Mouse (Mus musculus): ENCODE results near the gene Prss38.

Gene Prss38

DNA sequence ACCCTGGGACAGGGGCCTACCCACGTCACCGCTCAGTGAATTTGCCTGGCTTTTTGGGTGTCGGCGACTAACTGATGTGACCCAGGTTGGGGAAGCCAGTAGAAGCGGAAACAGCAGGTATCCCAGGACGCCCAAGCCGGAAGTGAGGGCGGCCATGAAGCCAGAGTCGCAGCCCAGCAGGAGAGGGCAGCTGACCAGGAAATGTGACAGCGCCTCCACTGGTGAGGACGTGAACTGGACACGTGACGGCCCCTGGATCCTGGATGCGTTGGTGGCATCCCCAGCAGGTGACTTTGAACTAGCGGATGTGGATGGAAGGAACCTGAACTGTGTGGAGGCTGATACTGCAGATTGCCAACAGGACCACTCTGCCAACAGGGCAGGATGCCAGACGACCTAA, at the start of gene Prss38:
Gene Prss38, minus strand, starts transcription at position 183 of the 400 bp plus-strand sequence.
- no peak for DNase-seq (ENCODE audit: low read depth)

DNA sequence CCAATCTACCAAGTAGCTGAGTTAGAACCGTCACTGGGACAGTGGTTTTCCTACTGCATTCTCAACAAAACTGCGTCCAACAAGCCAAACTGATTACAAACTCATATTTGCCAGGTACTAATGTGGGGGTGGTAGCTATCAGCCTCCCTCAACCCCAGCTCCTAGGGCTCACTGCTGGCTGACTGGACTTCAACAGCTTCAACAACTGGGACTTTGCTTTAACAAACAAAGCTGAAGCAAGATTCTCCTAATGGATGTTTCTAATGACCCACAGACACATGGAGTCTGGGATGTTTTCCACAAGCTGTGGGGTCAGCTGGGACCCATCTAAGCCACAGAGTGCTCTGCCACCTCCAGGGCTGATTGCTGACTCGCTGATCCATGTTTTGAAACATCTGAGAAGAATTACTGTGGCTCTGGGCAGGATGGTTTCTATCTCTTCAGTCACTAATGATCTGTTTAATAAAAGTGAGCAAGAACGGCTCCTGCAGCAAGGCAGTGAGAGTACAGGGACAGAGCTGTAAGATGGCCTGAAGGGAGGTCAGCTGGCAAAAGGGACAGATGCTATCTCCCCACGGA, 47.6 kb upstream of the Prss38 start:
- no peak for DNase-seq (ENCODE audit: low read depth)

DNA sequence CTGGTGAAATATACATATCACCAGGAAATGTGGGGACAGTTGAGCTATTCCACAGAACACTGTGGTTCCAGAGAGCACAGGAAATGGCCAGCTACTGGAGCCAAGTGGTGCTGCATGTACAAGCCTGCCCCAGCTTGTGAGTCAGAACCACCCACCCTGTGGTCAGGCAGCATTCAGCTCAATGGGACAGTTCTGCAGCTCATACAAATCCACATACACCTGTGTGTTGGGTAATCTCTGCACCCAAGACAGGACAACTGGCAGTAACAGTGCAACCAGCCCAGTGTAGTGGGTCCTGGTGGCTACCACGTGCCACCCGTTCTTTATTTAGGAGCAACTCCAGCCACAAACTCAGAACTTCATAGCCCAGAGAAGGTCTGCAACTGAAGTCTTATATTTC, 46.5 kb upstream of the Prss38 start:
- DNase-seq (ENCODE audit: low read depth) = no peak

DNA sequence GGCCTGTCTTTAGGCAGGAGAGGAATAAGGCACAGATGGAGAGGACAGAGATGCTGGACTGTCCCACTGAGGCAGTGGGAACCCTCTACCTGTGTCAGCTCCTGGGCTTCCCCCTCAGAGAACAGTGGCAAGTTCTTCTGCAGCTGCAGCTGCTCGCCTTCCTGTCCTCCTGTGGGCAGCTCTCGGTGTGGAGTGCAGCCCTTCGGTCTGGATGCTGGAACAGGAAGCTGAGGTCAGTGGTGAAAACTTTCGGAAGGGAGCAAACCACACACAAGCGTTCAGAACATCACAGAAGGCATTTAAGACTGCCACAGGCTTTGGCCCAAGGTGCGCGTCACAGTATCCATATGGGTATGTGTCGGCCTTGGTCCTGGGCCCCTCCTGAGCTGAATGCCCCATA, 46.0 kb upstream of the Prss38 start:
- DNase-seq (ENCODE audit: low read depth) = no peak

DNA sequence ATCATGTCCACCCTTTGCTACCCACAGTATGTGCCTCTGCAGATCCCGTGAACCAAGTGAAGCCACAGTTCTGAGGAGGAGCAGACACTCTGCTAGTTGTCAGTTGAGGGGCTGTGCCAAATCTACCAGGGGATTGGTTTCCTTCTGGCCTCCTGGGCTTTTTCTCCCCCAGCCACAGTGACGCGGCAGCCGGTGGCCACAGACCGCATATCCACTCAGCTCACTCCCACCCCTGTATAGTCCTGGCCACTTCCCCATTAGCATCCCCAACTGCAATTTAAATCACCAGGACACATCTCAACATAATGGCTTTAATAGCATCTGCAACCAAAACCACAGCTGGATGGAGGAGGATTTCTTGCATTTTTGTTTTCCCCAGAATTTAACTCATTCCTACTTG, 43.3 kb upstream of the Prss38 start:
- no peak for DNase-seq (ENCODE audit: low read depth)

DNA sequence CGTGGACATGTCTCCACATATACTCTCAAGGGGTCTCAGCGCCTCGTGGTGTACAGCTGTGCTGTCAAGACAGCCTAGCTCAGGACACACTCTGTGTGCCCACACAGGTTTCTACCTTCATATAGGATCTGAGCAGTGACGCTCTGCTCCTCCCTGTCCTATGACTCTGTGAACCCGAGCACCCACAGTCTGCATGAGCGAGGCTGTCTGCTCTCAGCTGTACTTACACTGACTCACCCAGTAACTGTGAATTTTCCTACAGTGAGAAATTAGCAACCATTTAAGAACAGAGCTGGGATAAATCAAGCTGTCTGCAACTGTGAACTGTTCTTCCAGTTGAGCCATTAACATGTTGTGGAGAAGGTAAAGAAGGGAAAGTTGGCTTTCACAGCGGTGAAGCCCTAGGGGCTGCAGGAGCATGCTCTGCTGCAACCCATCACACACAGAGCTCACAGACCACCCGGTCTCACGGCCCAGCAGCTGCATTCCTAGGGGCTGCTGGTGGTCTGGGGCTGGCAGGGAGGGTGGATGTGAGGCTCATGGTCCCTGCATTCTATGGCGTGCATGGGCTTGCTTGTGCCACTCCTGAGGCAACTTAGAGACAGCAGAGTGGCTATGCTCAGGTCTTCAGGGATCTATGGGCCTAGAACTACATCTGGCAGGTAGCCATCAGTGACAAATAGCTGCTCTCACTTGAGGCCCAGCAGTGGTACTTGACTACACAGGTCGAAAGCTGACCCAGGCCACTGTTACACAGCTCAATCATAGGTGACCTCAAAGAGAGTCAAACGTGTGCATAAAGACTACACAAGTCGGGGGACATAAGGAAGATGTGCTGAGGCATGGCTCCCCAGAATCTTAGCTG, 37.8 kb upstream of the Prss38 start:
- no peak for DNase-seq (ENCODE audit: low read depth)

DNA sequence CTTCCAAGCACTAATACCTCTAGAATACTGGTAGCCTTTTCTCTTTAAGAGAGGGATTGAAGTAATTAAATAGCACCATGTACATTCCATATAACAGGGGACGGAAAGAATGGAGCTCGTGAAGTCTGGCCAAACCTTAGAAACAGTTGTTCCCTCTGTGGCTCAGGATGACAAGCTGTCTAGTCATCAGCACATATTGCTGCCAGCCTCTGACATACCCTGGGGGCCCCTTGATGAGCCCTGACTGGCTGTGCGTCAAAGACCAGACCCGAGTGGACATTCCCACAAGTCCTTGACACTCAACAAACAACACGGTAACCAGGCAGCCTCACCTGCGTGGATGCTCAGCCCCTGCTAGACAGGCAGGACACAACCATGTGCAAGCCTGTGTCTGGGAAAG, 36.6 kb upstream of the Prss38 start:
- DNase-seq (ENCODE audit: low read depth) = no peak

DNA sequence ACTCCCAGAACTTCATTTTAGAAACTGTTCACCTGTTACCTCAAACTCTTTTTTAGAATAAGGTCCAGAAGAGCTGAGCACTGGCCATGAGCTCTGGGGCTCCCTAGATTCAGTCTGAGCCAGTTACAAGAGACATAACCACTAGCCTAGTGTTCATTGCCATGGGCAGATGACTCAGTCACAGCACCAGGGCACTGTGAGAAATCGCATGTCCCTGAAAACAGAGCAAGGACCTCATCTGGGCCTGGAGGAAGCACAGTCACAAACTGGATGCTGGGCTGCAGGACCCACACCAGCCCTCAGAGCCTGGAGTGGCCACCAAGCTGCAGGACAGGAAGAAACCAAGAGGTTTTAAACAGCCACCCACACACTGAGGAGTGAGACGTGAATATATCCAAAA, 35.4 kb upstream of the Prss38 start:
- no peak for DNase-seq (ENCODE audit: low read depth)

DNA sequence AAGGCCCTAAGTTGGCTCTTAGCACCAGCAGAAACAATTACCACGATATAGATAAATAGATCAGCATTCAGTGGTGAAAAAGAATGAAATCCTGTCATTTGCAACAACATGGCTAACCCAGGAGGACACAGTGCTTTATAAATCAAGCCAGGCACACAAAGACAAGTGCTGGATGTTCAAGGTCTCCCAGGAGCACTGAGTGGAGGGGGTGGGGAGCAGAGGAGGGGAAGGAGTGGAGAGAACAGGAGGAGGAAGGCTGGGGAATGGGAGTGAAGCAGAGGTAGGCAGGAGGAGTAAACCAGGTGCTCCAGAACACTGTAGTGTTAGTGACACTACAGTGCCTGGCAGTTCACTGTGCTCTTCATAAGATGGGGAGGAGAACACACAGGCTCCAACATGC, 30.3 kb upstream of the Prss38 start:
- no peak for DNase-seq (ENCODE audit: low read depth)

DNA sequence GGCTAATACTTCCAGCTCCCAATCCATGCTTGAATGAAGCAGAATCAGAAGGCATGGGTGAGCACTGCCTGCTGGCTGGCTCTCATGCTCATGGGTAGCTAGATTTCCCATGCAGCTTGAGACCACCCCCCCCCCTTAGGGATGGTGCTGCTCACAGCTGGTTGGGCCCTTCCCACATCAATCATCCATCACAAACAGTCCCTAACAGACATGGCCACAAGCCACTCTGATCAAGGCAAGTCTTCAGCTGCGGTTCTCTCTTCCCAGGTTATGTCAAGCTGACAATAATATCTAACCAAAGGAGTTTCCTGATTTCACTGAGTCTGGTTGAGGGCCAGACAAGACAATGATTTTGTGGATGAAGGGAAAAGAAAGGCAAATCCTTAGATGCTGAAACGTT, 25.4 kb upstream of the Prss38 start:
- DNase-seq (ENCODE audit: low read depth) = no peak

DNA sequence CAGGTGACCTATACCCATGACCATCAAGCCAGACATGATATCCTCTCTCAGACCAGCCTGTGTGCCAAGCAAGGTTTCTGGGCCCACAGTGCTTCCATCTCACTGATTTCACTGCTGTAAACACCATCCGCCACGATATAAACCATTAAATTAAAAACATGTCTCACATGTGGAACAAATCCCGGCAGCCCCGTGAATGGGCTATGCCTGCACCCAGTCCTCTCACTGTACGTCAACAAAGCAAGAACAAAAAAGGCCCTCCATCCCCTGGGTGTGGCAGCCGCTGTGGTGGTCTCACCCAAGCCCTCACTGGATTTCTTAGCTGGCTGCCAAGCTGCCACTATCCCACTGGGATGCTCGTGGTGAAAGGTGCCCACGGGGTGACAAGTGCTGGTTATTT, 24.4 kb upstream of the Prss38 start:
- DNase-seq (ENCODE audit: low read depth) = no peak

DNA sequence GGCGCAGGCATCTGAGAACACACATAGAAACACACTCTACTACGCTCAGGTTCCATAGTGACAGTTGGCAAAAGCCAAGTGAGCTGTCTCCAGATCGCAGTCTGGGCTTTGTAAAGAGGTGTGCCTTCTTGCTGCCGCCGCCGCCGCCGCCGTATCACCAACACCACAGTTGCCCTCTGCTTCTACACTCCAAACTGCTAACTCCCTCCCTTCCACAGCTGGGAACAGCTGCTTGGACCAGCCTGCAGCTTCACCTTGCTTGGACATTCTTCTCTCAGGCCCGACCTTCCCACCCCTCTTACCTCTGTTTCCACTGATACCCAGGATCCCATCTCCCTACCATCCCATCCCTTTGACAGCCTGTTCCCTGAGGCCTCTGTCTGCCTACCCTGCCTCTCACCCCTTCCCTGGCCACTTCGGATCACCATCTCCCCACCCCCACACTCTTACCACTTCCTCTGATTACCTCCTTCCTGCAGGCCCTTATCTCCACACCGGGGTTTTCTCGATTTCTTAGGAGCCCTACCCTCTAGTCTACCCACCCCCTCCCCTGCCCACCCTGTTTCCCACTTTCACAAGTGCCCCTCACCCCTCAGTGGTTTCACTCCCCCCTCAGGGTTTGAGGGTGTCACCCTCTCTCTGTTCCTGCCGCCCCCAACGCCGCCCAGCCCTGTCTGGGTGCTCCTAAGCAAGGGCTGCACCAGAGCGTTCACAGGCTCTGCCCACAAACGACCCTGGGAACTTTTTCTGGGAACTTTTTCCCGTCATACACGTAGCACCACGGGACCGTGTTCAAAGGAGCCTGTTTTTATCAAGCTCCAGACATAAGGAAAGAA, 22.3 kb upstream of the Prss38 start:
- DNase-seq (ENCODE audit: low read depth) = no peak

DNA sequence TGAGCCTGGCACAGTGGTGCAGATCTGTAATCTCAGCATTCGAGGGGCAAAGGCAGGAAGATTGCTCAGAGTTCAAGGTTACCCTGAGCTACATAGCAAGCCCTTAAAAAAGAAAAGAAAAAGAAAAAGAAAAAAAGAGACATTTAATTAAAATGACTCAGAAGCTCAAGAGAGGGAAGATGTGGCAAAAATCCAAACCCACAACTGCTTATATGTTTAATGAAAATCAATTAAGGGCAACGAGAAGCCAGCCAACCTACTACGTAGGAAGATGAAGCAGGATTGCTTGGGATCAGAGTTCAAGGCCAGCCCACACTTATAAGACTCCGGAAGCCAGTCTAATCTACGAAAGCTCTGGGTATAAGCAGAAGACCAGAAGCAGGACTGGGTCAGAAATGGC, 19.0 kb upstream of the Prss38 start:
- DNase-seq (ENCODE audit: low read depth) = no peak

DNA sequence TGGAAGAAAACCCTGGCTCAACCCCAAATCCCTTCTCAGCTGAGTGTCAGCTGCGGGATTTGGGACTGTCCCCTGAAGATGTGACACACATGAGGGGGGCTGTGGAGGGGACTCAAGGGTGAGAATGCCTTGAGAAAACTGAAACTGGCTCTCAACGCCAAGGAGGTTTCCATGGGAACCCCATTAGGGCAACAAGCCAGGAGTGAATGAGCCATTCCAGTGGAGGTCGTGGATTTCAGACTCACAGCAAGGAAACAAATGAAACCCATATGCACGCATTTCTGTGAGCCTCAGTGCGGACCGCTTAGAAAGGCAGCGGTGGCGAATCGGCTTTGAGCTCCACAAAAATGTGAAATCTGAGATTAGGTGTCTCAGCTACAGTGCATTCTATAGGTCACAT, 18.1 kb upstream of the Prss38 start:
- DNase-seq (ENCODE audit: low read depth) = peak; percentile 71

DNA sequence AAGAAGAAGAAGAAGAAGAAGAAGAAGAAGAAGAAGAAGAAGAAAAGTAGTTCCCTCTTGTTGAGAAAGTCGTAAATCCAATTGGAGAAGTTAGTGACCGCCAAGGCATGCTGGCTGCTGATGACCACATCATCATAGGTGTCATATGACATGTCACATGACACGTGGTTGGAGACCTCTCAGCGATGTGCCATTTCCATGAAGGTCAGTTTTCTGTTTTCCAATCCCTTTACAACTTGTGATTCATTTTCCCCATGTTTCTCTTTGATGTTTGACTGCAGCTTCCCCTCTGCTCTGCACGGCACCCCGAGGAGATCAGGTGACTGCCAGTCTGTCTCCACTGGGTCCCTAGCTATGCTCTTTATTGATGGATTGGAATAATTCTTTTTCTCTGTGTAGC, 16.8 kb upstream of the Prss38 start:
- DNase-seq (ENCODE audit: low read depth) = no peak

DNA sequence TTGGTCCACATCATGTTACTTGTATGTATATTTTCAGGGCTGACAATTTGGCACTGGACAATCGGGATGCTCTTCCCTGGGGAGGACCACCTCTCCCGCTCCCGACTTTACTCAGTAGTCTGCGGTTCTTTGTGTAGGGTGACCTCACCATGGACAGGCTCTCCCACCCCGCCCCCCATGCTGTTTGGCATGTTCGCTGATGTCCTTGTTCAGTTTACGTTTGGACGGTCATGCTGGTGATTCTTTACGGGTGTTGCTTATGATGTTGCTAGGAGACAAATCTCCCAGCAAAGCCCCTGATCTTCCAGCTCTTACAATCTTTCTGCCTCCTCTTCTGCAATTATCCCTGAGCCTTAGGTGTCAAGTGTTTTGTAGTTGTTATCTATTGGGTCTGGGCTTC, 15.0 kb upstream of the Prss38 start:
- DNase-seq (ENCODE audit: low read depth) = no peak

DNA sequence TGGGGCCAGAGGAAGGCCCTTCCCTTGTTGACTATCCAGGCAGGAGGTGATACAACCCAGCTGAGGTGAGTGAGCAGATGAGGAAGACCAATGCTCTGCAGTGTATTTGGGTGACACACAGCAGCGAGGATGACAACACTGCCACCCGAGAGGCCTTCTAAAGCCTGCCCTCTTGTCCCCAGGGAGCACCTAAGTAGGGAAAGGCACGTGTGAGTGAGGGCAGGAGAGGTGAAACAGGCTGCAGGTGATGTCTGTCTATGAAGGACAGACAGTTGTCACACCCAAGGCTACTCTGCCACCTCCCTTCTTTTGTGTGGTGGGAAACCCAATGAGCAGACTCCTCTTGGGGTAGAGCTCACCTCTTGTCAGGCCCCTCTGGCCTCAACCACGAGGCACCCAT, 14.2 kb upstream of the Prss38 start:
- DNase-seq (ENCODE audit: low read depth) = no peak

DNA sequence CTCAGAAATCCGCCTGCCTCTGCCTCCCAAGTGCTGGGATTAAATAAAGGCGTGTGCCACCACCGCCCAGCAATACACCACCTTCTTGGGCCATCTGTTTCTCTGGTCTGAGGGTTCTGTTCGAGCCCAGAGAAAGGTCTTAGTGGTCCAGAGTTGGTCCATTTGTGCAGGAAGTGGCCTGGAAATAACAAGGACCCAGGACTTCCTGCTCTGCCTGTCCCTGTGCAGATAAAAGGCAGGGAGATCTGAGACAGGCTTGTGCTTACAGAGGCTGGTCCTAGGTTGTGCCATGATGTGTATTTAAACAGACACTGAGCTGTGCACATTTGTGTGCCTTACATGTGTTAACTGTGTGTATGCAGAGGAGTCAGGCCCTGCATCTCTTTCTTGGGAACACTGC, 13.3 kb upstream of the Prss38 start:
- DNase-seq (ENCODE audit: low read depth) = no peak

DNA sequence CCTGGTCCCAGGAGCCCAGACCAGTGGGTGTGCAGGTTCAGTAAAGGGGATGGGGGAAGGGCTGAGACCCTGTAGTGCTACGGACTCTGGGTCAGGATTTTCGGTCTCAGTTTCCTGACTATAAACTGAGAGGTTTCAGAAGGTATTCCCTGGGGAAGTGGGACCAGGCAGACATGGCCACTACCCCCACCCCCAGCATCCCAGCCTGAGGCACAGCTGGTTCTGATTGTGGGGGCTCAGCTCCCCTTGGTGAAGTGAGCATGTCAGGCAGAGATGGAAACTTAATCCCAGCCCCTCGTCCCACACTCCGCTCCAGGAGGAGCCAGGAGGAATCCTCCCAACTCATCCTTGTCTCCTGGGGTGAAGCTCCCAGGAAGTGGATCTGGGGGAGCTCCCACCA, 12.0 kb upstream of the Prss38 start:
- no peak for DNase-seq (ENCODE audit: low read depth)

DNA sequence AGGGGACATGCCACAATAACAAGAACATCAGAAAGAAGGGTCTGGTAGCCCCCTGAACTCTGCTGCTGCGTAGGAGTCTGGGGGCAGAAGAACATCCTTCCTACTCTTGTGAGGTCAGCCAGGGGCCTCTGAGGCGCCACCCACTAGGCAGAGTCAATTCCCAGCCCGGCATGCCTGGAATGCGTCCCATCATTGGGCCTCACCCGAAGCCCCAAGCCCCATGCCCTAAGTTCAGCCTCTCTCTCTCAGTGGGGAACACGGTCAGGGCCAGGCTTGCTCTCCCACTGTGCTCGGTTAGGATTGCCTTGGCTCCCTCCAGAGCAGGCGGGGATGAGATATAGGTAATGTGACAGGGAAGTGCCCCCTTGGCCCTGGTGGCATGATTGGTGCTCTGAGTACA, 9.7 kb upstream of the Prss38 start:
- no peak for DNase-seq (ENCODE audit: low read depth)

DNA sequence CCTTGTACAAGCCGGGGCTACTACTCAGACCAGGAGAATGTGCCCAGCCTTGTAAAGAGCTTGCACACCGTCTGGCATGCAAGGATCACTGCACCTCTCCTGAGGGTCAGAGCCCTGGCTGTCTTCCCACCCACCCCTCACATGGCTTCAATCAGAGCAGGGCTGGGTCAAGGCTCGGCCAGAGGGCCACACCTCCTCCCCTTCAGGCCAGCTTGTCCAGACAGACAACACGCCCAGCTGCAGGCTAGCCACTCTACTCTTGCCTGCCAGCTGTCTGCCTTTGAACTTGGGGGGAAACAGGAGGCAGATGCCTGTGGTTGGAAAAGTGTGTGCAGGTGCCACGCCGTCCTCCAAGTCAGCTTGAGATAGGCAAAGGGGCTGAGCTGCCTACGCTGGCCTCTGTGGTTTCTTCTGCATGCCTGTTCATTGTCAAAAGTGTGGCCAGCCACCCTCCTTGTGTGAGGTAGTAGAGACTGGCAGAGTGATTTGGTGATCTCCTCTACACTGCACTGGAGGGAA, 9.0 kb upstream of the Prss38 start:
- DNase-seq (ENCODE audit: low read depth) = peak; percentile 74

DNA sequence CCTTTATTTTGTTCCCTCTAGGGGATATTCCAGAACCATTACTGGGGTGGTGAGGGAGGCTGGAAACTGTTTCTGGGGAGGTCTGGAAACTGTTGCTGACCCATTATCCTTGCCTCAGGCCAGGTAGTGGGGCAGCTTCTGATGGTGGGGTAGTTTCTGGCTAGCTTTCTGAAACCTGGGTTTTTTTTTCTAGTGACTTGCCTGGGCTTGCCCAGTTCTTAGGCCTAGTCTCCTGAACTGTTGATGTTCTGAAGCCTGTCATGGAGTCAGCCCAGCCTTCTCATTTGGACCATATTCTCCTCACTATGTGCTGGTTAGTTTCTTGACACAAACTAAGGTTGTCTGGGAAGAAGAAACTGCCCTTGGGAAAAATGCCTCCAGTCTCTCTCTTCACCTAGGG, 4.1 kb upstream of the Prss38 start:
- no peak for DNase-seq (ENCODE audit: low read depth)

DNA sequence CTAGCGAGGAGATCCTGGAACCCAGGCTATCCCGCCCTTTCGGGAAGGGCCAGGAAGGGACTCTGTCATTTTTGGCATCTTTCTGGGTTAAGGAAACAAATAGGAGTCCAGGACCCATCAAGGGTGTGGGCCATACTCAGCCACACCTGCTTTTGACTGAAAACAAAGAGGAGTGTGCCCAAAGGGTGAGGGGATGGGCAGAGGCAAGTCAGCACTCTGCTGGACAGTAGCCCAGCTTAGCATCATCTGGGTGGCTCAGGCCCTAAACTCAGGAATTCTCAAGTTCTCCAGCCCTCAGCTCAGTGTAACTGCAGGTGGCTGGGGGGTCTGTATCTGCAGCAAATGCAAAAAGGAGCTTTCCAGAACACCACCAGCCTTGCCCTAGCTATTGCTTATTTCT, 2.5 kb upstream of the Prss38 start:
- DNase-seq (ENCODE audit: low read depth) = no peak
